Mouse (Mus musculus) limb, embryonic 14.5 days (tissue): ENCODE results near the gene Apoh. TPM values are rescaled to one million over a fixed set of nuclear protein-coding genes. Genes with fewer than 3 reads are reported as not detected.

ENCODE experiments used
- ATAC-seq: fragments of 200-750 bp; cut with Nextera tagmentation; 2 replicates; pipeline ENCODE4 v1.8.0; 2017; ENCODE audit warnings: low read depth, moderate number of reproducible peaks, moderate TSS enrichment; ENCODE audit not compliant: low FRiP score
- DNase-seq: peaks from one replicate; pipeline ENCODE4 v3.0.0-alpha.2; 2015; ENCODE audit warnings: low spot score
- H3K27ac ChIP-seq: fragments of 300-500 bp; sonication (generic); replicated peaks from 2 replicates; pipeline ENCODE4 v1.5.1; 2014; ENCODE audit warnings: low read depth, mild to moderate bottlenecking, low read length, moderate library complexity, mixed read lengths
- H3K27me3 ChIP-seq: fragments of 300-500 bp; sonication (generic); 2 replicates; pipeline ENCODE4 v1.6.1; 2014; ENCODE audit warnings: low read length, mixed read lengths; ENCODE audit not compliant: control insufficient read depth, insufficient read depth
- H3K36me3 ChIP-seq: fragments of 300-500 bp; sonication (generic); 2 replicates; pipeline ENCODE4 v1.6.1; 2014; ENCODE audit warnings: mild to moderate bottlenecking, low read length, moderate library complexity, mixed read lengths; ENCODE audit not compliant: control insufficient read depth, insufficient read depth
- H3K4me1 ChIP-seq: fragments of 300-500 bp; sonication (generic); 2 replicates; pipeline ENCODE4 v1.6.1; 2014; ENCODE audit warnings: antibody characterized with exemption, low read length, mixed read lengths; ENCODE audit not compliant: control insufficient read depth, insufficient read depth
- H3K4me2 ChIP-seq: fragments of 300-500 bp; sonication (generic); replicated peaks from 2 replicates; pipeline ENCODE4 v1.6.1; 2014; ENCODE audit warnings: low read depth, mild to moderate bottlenecking, low read length, moderate library complexity; ENCODE audit not compliant: severe bottlenecking
- H3K4me3 ChIP-seq: fragments of 300-500 bp; sonication (generic); replicated peaks from 2 replicates; pipeline ENCODE4 v1.5.1; 2014; ENCODE audit warnings: low read length
- H3K9ac ChIP-seq: fragments of 300-500 bp; sonication (generic); 2 replicates; pipeline ENCODE4 v1.6.1; 2014; ENCODE audit warnings: mild to moderate bottlenecking, low read depth, low read length, moderate library complexity; ENCODE audit not compliant: severe bottlenecking
- H3K9me3 ChIP-seq: fragments of 300-500 bp; sonication (generic); 2 replicates; pipeline ENCODE4 v1.6.1; 2016; ENCODE audit warnings: low read length; ENCODE audit not compliant: control insufficient read depth
- POLR2A ChIP-seq: fragments of 200-500 bp; IDR thresholded peaks from 2 replicates; pipeline ENCODE4 v1.8.0; 2012; ENCODE audit warnings: inconsistent platforms, mild to moderate bottlenecking, moderate library complexity, borderline replicate concordance; ENCODE audit not compliant: insufficient read depth, insufficient read length; ENCODE audit errors: extremely low read depth
- WGBS: fragments of 180-500 bp; shearing (Covaris S2); extraction: QIAGEN DNeasy Blood & Tissue Kit; methylation state at CpG from one replicate; pipeline ENCODE4 v1.1.7; 2014; 5-methylcytosine and 5-hydroxymethylcytosine counted together
- polyA plus RNA-seq, 2 experiments: library from polyadenylated mRNA; depleted of rRNA in 1 of 2; stranded (reverse) in 1 of 2; unstranded in 1 of 2; fragments of >200 nt; fragmentation: Nextera tagmentation in 1 of 2; extraction: Ambion mirVana in 1 of 2; gene quantifications; 2 replicates each; pipeline versions ENCODE4 v1.2.1 to v1.2.3; 2012 to 2014

Gene Apoh
- polyA plus RNA-seq (2012; rRNA removed): 0.35 and 1.6 TPM in 2 replicates
- not detected in 2 replicates for polyA plus RNA-seq (2014; fragmentation: Nextera tagmentation; extraction: Ambion mirVana)

DNA sequence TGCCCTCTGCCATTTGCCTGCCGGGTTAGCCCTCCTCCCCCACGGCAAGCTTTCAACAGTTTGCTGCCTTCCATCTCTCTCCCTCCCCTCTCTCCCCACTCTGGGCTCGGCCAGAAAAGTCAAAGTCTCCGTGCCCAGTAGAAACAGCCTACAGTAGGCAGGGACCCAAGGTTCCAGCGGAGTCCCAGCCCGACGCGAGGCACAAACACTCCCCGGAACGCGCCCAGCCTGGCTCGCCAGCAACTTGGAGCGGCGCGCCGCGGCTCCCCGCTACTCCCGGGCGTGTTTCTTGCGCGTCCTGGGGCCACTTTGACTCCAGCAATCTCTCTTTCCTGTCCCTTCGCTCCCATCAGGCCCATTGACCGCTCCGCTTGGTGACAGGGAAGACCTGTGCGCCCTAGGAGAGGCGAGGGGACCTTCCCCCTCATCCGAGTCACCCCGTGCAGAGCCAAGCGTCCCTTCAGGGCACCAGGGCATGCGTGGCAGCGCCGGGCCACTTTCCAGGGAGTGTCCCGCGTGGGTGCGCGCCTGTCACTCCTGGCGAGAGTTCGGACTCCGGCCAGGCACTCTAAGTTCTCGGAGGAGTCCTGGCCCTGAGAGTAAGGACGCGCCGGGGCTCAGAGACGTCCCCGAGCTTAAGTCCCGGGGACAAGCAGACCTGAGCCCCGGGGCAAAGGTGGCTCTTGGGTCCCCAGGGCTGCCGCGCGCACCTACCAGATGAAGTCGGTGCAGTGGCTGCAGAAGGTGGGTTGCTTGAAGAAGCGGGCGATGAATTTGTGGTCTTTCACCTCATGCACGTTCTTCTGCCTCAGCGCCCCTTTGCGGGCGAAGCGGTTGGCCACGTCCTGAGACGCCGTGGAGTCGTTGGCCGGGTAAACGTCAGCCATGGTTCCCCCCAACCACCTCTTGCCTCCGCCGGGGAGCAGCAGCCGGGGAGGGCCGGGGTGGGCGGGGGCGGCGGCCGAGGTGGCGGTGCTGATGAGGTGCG is at the start of gene Apoh:
Gene Apoh (plus strand): TSS at position 574 of the 988 bp plus-strand sequence.
- no peak for TF ChIP-seq POLR2A
- ATAC-seq (peak; percentile 62), DNase-seq (peak; percentile 37)
- peak within 1 kb of the TSS; percentile 99 for H3K4me2 ChIP-seq
- WGBS: under 1% methylated on average over 63 of the region's 75 CpGs
- H3K36me3 ChIP-seq: no peaks in the 10 kb centered on the region
- no peaks in the 10 kb centered on the region for H3K9me3 ChIP-seq
- peaks cover 4% of the 10 kb centered on the region; the same call in 1 of the 2 replicates for H3K4me1 ChIP-seq
- peak within 1 kb of the TSS; percentile 72 for H3K27ac ChIP-seq
- peak within 1 kb of the TSS; percentile 78 for H3K4me3 ChIP-seq
- no peaks in the 10 kb centered on the region for H3K27me3 ChIP-seq
- peak within 1 kb of the TSS; percentile 77 for H3K9ac ChIP-seq

DNA sequence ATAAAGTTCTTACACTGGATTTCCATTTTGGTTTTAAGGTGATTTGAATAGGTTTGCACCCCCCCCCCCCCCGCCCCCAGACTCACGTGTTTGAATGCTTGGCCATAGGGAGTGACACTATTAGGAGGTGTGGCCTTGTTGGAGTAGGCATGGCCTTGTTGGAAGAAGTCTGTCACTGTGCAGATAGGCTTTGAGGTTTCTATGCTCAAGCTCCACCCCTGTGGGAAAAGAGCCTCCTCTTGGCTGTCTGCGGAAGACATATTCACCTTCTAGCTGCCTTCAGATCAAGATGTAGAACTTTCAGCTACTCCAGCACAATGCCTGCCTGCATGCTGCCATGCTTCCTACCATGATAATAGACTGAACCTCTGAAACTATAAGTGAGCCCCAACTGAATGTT is 49.3 kb upstream of the Apoh start:
- DNase-seq (no peak), ATAC-seq (no peak)
- H3K9me3 ChIP-seq: no peaks in the 10 kb centered on the region
- TF ChIP-seq POLR2A: no peak
- peaks cover 3% of the 10 kb centered on the region for H3K4me1 ChIP-seq
- no peak overlapping the region for H3K27ac ChIP-seq
- WGBS: 79% methylated on average over 3 of the region's 3 CpGs
- no peaks in the 10 kb centered on the region for H3K27me3 ChIP-seq
- H3K9ac ChIP-seq: no peak overlapping the region
- no peak overlapping the region for H3K4me2 ChIP-seq
- no peaks in the 10 kb centered on the region for H3K36me3 ChIP-seq
- H3K4me3 ChIP-seq: no peak overlapping the region

DNA sequence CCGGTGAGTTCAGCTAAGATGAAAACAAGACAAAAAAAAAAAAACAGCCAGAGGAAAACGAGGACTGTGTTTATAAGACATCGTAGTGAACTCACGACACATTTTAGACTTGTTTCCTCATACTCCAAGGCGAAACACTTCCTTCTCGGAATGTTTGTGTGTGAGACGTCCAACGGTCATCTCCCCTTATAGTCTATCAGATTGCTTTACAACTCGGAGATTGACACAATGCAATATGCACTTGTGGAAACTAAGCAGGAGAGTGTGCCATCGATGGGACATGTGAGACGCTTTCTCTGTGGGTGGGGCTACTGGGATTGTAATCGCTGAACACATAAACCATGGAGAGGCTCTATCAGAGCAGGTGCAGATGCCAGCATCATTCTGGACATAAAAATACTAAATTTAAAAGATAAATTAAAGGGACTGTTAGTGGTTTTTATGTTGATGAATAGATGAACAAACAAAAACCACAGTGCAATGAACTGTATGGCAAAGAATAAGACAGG is 48.8 kb upstream of the Apoh start:
- no peaks in the 10 kb centered on the region for H3K9me3 ChIP-seq
- no peak for TF ChIP-seq POLR2A
- no peaks in the 10 kb centered on the region for H3K27me3 ChIP-seq
- DNase-seq (no peak), ATAC-seq (no peak)
- no peaks in the 10 kb centered on the region for H3K36me3 ChIP-seq
- no peak overlapping the region for H3K27ac ChIP-seq
- WGBS: 90% methylated on average over 12 of the region's 12 CpGs
- no peak overlapping the region for H3K4me2 ChIP-seq
- H3K4me1 ChIP-seq: peaks cover 4% of the 10 kb centered on the region
- no peak overlapping the region for H3K9ac ChIP-seq
- no peak overlapping the region for H3K4me3 ChIP-seq

DNA sequence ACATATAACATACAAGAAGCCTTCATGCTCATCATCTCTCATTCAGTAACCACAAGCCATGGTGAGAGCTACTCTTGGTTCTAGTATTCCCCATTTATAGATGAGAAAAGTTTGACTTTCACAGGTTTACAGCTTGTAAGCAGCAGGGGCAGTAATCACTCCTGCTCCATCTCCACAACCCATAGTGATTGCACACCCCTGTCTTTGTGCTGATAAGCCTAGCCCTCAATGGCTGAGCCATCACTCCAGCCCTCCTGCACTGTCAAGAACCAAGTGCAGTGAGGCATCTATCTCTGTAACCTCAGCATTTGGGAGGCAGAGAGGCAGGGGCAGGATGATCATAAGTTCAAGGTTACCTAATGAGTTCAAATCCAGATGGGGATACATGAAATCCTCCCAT is 47.8 kb upstream of the Apoh start:
- Histone ChIP-seq H3K4me2 (no peak overlapping the region), H3K9ac (no peak overlapping the region), H3K4me3 (no peak overlapping the region), H3K4me1 (peaks cover 13% of the 10 kb centered on the region), H3K27ac (no peak overlapping the region), H3K27me3 (no peaks in the 10 kb centered on the region), H3K9me3 (no peaks in the 10 kb centered on the region), H3K36me3 (no peaks in the 10 kb centered on the region)
- DNase-seq (no peak), ATAC-seq (no peak)
- TF ChIP-seq POLR2A: no peak

GRCm38 (mm10) chr11:108297956-108298355 is 45.2 kb upstream of the Apoh start:
- ATAC-seq (no peak), DNase-seq (no peak)
- Histone ChIP-seq H3K9me3 (no peaks in the 10 kb centered on the region), H3K4me2 (no peak overlapping the region), H3K27me3 (no peaks in the 10 kb centered on the region), H3K27ac (no peak overlapping the region), H3K9ac (no peak overlapping the region), H3K36me3 (no peaks in the 10 kb centered on the region), H3K4me1 (peaks cover 36% of the 10 kb centered on the region), H3K4me3 (no peak overlapping the region)
- no peak for TF ChIP-seq POLR2A
- WGBS: 68% methylated on average over 8 of the region's 8 CpGs
